Mouse (Mus musculus): ENCODE measurements around the gene 4632433K11Rik.

4632433K11Rik gene

GRCm38 (mm10) chr7:5020000-5020681 is 13.8 kb upstream of the 4632433K11Rik start, which contains the start of the genes Zfp865 and Ccdc106:
TSS of gene Zfp865 (plus strand) at chr7:5020376.
TSS of gene Ccdc106 (plus strand) at chr7:5020553.
- under 1% methylated on average over 49 of the region's 49 CpGs for WGBS

GRCm38 (mm10) chr7:5020685-5021084 is 13.2 kb upstream of the 4632433K11Rik start:
- WGBS, result 0% methylated on average over 15 of the region's 15 CpGs

- 41% methylated on average over 5 of the region's 5 CpGs for WGBS
Measured at GRCm38 (mm10) chr7:5021197-5021596, 12.7 kb upstream of the 4632433K11Rik start.

GRCm38 (mm10) chr7:5029543-5029942 is 4.4 kb upstream of the 4632433K11Rik start:
- 96% methylated on average over 22 of the region's 22 CpGs for WGBS

- WGBS, result 95% methylated on average over 21 of the region's 21 CpGs
Measured at GRCm38 (mm10) chr7:5029946-5030345, 4.0 kb upstream of the 4632433K11Rik start.

GRCm38 (mm10) chr7:5030554-5031275 is 3.2 kb upstream of the 4632433K11Rik start:
- 90% methylated on average over 63 of the region's 63 CpGs for whole genome bisulfite sequencing

GRCm38 (mm10) chr7:5031496-5031895 is 2.4 kb upstream of the 4632433K11Rik start:
- 84% methylated on average over 46 of the region's 46 CpGs for WGBS

- WGBS, result 98% methylated on average over 17 of the region's 17 CpGs
Measured at GRCm38 (mm10) chr7:5035628-5036027, 1.7 kb downstream of the 4632433K11Rik start.

GRCm38 (mm10) chr7:5036136-5036535 is 2.2 kb downstream of the 4632433K11Rik start:
- 93% methylated on average over 9 of the region's 9 CpGs for WGBS

- 91% methylated on average over 7 of the region's 7 CpGs for WGBS
Measured at GRCm38 (mm10) chr7:5037026-5037425, 3.1 kb downstream of the 4632433K11Rik start.

- WGBS, result 67% methylated on average over 8 of the region's 8 CpGs
Measured at GRCm38 (mm10) chr7:5037467-5037866, 3.5 kb downstream of the 4632433K11Rik start.

- under 1% methylated on average over 48 of the region's 48 CpGs for WGBS
Measured at GRCm38 (mm10) chr7:5038109-5038732, 4.3 kb downstream of the 4632433K11Rik start, which contains the start of gene Zfp784. TSS of gene Zfp784 (minus strand) at chr7:5038446.

- WGBS, result 22% methylated on average over 5 of the region's 5 CpGs
Measured at GRCm38 (mm10) chr7:5038940-5039339, 5.0 kb downstream of the 4632433K11Rik start.

GRCm38 (mm10) chr7:5044981-5045380 is 11.1 kb downstream of the 4632433K11Rik start:
- 75% methylated on average over 2 of the region's 2 CpGs for WGBS

GRCm38 (mm10) chr7:5046112-5046511 is 12.2 kb downstream of the 4632433K11Rik start:
- WGBS, result 63% methylated on average over 2 of the region's 2 CpGs

GRCm38 (mm10) chr7:5047313-5047712 is 13.4 kb downstream of the 4632433K11Rik start:
- WGBS, result 28% methylated on average over 2 of the region's 2 CpGs

GRCm38 (mm10) chr7:5051193-5052192 is 17.6 kb downstream of the 4632433K11Rik start, which contains the start of gene Zfp580:
TSS of gene Zfp580 (plus strand) at chr7:5051538.
- under 1% methylated on average over 65 of the region's 65 CpGs for WGBS

GRCm38 (mm10) chr7:5052438-5052837 is 18.5 kb downstream of the 4632433K11Rik start:
- 2% methylated on average over 12 of the region's 12 CpGs for WGBS

GRCm38 (mm10) chr7:5052931-5053343 is 19.0 kb downstream of the 4632433K11Rik start:
- 10% methylated on average over 45 of the region's 45 CpGs for WGBS

GRCm38 (mm10) chr7:5053456-5054179 is 19.7 kb downstream of the 4632433K11Rik start:
- 12% methylated on average over 32 of the region's 32 CpGs for WGBS
